In genomic region chr1:173350372-173350957, GRCm38 (mm10) we compare ENCODE assay signal across 9 mouse cellular contexts. TPM values are rescaled to one million over a fixed set of nuclear protein-coding genes. Genes with fewer than 3 reads are reported as not detected.
DNase-seq lines count a peak whose midpoint lies in the region; ATAC-seq and TF ChIP-seq lines count a peak whose summit lies in the region.
"Had no signal": no experiment of that assay in that cellular context is flagged by ENCODE, and none has a peak within 500 bp of the region (broad histone marks: within the 10 kb centered on the region; RNA-seq: fewer than 3 reads in every experiment).

Aim2 (plus strand) TSS chr1:173350879.

- intact Hi-C loops in heart, postnatal 36 days (cut with DNase I) = no loop called here

- ATAC-seq in heart, postnatal 0 days (ENCODE audit: insufficient read depth, low read depth) = no peak
- ATAC-seq in erythroblast, adult 5-6 weeks (replicated peaks; ENCODE audit: low FRiP score, poor library complexity, severe bottlenecking) = 0 out of 2 replicates have a peak, but pooled peaks have one; percentile 49
- ATAC-seq in limb, embryonic 12.5 days (ENCODE audit: insufficient number of reproducible peaks, insufficient read depth, low FRiP score, low TSS enrichment, low read depth) = peak; percentile 48; the same call in 1 of the 2 replicates
- 0 out of 2 replicates have a peak, but pooled peaks have one; percentile 52 for ATAC-seq in neural tube, embryonic 13.5 days (ENCODE audit: low read depth)

- TF ChIP-seq CTCF in heart, postnatal 0 days (IDR thresholded peaks at IDR 0.05; ENCODE audit: low read depth) = no peak

- 8% methylated on average over 10 of the region's 10 CpGs for WGBS in heart, postnatal 0 days
- WGBS in limb, embryonic 12.5 days = 12% methylated on average over 10 of the region's 10 CpGs
- 9% methylated on average over 10 of the region's 10 CpGs for WGBS in neural tube, embryonic 13.5 days

- H3K4me2 ChIP-seq in heart, postnatal 0 days (ENCODE audit: low read depth, low read length) = peak within 1 kb of the TSS; percentile 48
- H3K4me2 ChIP-seq in limb, embryonic 12.5 days = peak within 1 kb of the TSS; percentile 54
- peak within 1 kb of the TSS; percentile 48 for H3K4me2 ChIP-seq in neural tube, embryonic 13.5 days

- no peaks in the 10 kb centered on the region for H3K36me3 ChIP-seq in heart, postnatal 0 days (replicated peaks; ENCODE audit: control insufficient read depth, insufficient read depth, low read length)
- H3K36me3 ChIP-seq in limb, embryonic 12.5 days = no peaks in the 10 kb centered on the region
- H3K36me3 ChIP-seq in neural tube, embryonic 13.5 days = peaks cover 32% of the 10 kb centered on the region

- peak within 1 kb of the TSS; percentile 25 for H3K4me3 ChIP-seq in heart, postnatal 0 days (ENCODE audit: low read depth, low read length)
- H3K4me3 ChIP-seq in limb, embryonic 12.5 days (replicated peaks) = peak within 1 kb of the TSS; percentile 28
- H3K4me3 ChIP-seq in neural tube, embryonic 13.5 days = peak within 1 kb of the TSS; percentile 22

- no peak within 1 kb of the TSS for H3K9ac ChIP-seq in heart, postnatal 0 days (replicated peaks; ENCODE audit: low read depth, low read length)
- H3K9ac ChIP-seq in limb, embryonic 12.5 days (replicated peaks) = peak within 1 kb of the TSS; percentile 23; the same call in 1 of the 2 replicates
- H3K9ac ChIP-seq in neural tube, embryonic 13.5 days = peak within 1 kb of the TSS; percentile 34

- no peak for TF ChIP-seq EP300 in heart, postnatal 0 days (IDR thresholded peaks at IDR 0.05; ENCODE audit: low read depth)

- DNase-seq in heart, postnatal 0 days (ENCODE audit: low spot score) = no peak
- DNase-seq in heart, postnatal 36 days = no peak
- no peak for DNase-seq in thymus, postnatal 36 days
- DNase-seq in left cerebral cortex, adult 11 months (ENCODE audit: low spot score) = no peak
- no peak for DNase-seq in spleen, postnatal 14 days (ENCODE audit: low spot score in 2 of 2)
- DNase-seq: layer of hippocampus, postnatal 36 days had no signal

- H3K27ac ChIP-seq in heart, postnatal 0 days (ENCODE audit: low read depth) = no peak within 1 kb of the TSS
- no peak within 1 kb of the TSS for H3K27ac ChIP-seq in limb, embryonic 12.5 days
- no peak within 1 kb of the TSS for H3K27ac ChIP-seq in neural tube, embryonic 13.5 days (replicated peaks)

- no peaks in the 10 kb centered on the region; the same call in 1 of the 2 replicates for H3K4me1 ChIP-seq in heart, postnatal 0 days (ENCODE audit: control insufficient read depth, insufficient read depth)
- peaks cover 7% of the 10 kb centered on the region; the same call in 1 of the 2 replicates for H3K4me1 ChIP-seq in limb, embryonic 12.5 days (replicated peaks)
- H3K4me1 ChIP-seq in neural tube, embryonic 13.5 days (replicated peaks) = peaks cover 31% of the 10 kb centered on the region

- no peaks in the 10 kb centered on the region for H3K27me3 ChIP-seq in heart, postnatal 0 days (ENCODE audit: control insufficient read depth, insufficient read depth, low read length)
- H3K27me3 ChIP-seq in limb, embryonic 12.5 days = no peaks in the 10 kb centered on the region
- no peaks in the 10 kb centered on the region for H3K27me3 ChIP-seq in neural tube, embryonic 13.5 days

- no peaks in the 10 kb centered on the region for H3K9me3 ChIP-seq in heart, postnatal 0 days (replicated peaks; ENCODE audit: control insufficient read depth, low read length)
- no peaks in the 10 kb centered on the region for H3K9me3 ChIP-seq in limb, embryonic 12.5 days
- H3K9me3 ChIP-seq in neural tube, embryonic 13.5 days = no peaks in the 10 kb centered on the region

RNA-seq across cellular contexts. Expression of gene Aim2, which starts in this region (rescaled TPM):
- 0.19 and 0.54 TPM in 2 replicates for total RNA-seq in heart, postnatal 0 days (2014; rRNA removed; ENCODE audit: low replicate concordance)
- 1.3 and 1.7 TPM in 2 replicates for polyA plus RNA-seq in heart, postnatal 0 days (2015; fragmentation: Nextera tagmentation; extraction: Ambion mirVana)
- total RNA-seq in heart, postnatal 36 days (2021) = 1 to 10 TPM; 1.2 to 1.4 TPM
- total RNA-seq in erythroblast, adult 5-6 weeks (2015; ENCODE audit: low replicate concordance) = 20.5 and 27.7 TPM in 2 replicates
- 45.9 and 55.4 TPM in 2 replicates for total RNA-seq in erythroblast, adult 5-6 weeks (2017; ENCODE audit: low replicate concordance)
- 1.1 and 1.5 TPM in 2 replicates for polyA plus RNA-seq in limb, embryonic 12.5 days (2016; fragmentation: Nextera tagmentation; extraction: Ambion mirVana)
- 1.4 and 2.3 TPM in 2 replicates for polyA plus RNA-seq in neural tube, embryonic 13.5 days (2015; fragmentation: Nextera tagmentation; extraction: Ambion mirVana)

Comparison
In these comparisons a context has a peak if more than half of its experiments do, and no peak if none do; other contexts are left out.
1. RNA of gene Aim2 (total RNA-seq): 20.5 to 55.4 TPM in erythroblast, adult 5-6 weeks; 1.2 to 1.4 TPM in heart, postnatal 36 days and 0.19 to 0.54 TPM in heart, postnatal 0 days; every median in the first group is over 4 times any median in the second.
2. Peak in every context shown above with its lines, with median percentiles within 50 percentile points of each other: H3K4me2 ChIP-seq and H3K4me3 ChIP-seq.